Mouse (Mus musculus) R1 (cell line): ENCODE results near the gene 2900011O08Rik.
"Not testable (repeated sequence)": the region's sequence is repeated elsewhere in the genome, so short reads cannot be mapped to it uniquely, and the experiment has no call there.

ENCODE experiments used
- DNase-seq: peaks from one replicate; pipeline ENCODE4 v3.0.0-alpha.2; 2018; ENCODE audit warnings: low read depth, low spot score

2900011O08Rik gene

GRCm38 (mm10) chr16:14059869-14060268, 73.5 kb downstream of the 2900011O08Rik start:
- no peak for DNase-seq

- peak; percentile 73 for DNase-seq
These were observed 80.2 kb downstream of the 2900011O08Rik start for GRCm38 (mm10) chr16:14066571-14066970.

GRCm38 (mm10) chr16:14068701-14069100, 82.3 kb downstream of the 2900011O08Rik start:
- DNase-seq = not testable (repeated sequence)

- no peak for DNase-seq
These were observed 84.2 kb downstream of the 2900011O08Rik start for GRCm38 (mm10) chr16:14070471-14071169.

DNA sequence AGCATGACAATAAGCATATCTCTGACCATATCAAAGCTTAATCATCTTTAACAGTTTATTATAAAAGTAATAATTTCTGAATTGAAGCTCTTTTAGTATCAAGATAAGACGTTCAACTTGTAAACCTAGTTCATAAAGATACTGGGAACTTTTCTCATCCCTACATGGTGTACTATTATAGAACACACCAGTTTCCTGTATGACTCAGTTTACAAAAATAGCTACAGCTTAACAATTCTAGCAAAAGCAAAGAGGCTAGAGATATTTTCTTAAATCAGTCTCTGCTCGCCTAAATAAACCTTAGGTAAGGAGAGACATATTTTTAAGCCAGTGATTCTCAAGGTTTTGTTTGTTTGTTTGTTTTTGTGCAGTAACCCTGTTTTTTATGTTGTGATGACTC, 96.5 kb downstream of the 2900011O08Rik start:
- no peak for DNase-seq

DNA sequence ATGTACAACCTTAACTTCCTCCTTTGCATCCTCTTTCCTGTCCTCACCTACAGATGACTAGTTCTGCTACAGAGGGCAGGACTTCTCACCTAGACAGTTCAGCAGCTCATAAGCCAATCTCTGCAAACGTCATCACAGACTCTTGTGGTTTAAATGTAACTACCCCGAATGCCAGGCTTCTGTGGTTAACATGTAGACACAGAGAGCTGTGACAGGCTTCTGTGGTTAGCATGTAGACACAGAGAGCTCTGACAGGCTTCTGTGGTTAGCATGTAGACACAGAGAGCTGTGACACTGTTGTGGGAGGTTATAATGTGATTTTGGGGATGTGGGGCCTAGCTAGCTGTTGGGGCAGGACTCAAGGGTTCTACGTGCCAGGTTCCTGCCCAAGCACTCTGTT, 101.8 kb downstream of the 2900011O08Rik start:
- DNase-seq = no peak

DNA sequence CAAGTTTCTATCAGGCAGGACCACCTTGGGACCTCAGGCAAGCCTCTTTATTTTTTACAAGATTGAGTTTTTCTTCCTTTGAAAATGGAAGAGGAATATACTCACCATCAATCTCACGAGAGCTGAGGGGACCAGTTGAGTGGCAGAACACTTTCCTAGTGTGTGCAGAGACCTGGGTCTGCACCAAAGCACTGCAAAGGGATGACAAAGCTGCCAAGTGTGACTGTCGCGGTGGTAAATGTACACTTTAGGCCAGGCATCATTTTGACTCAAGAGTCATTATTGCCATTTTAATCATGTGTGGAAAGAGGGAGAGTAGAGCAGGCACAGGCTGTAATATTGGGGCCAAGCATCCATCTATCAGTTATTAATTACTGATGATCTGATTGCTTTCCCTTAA, 102.9 kb downstream of the 2900011O08Rik start:
- no peak for DNase-seq

GRCm38 (mm10) chr16:14091771-14092170, 105.4 kb downstream of the 2900011O08Rik start:
- DNase-seq = no peak

- DNase-seq = no peak
These were observed 119.5 kb downstream of the 2900011O08Rik start for GRCm38 (mm10) chr16:14105891-14106290.

- DNase-seq = no peak
These were observed 123.3 kb downstream of the 2900011O08Rik start for GRCm38 (mm10) chr16:14109651-14110230.

DNA sequence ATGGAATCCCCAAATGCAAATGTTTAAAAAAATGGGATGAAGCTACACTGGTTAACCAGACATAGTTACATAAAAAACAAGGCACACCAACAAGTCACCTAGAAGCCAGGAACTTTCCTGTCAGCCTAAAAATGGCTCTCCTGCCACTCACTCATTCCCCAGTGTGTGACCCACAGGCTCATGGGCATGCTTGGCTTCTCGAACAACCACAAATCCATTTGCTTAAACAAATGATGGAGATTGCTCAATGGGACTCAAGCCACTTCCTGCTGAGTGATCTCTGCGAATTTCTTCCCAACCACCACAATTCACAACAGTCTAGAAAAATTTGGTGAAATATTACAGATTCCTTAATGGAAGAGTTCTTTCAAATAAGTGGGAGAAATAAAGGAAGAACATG, 124.5 kb downstream of the 2900011O08Rik start:
- DNase-seq = no peak

- no peak for DNase-seq
These were observed 125.7 kb downstream of the 2900011O08Rik start for GRCm38 (mm10) chr16:14112133-14112532.

DNA sequence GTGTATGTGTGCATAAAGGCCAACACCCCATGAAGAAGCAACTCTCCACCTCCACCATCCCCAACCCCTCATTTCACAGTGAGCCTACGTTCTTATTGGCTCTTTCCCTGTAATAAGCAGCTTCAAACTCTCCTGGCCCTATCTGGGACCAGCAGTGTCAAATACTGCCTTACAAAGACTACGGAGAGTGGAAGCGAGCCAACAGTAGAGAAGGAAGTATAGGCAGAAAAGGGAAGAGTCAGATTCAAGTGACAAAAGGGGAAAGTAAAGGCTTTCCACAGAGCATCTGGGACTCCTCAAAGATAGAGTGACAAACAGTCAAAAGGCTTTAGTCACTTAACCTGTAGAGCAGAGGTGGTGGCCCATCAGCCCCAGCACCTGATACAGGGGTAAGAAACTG, 126.3 kb downstream of the 2900011O08Rik start:
- DNase-seq = no peak

- no peak for DNase-seq
These were observed 130.9 kb downstream of the 2900011O08Rik start for GRCm38 (mm10) chr16:14117299-14117698.

GRCm38 (mm10) chr16:14120941-14121340, 134.5 kb downstream of the 2900011O08Rik start:
- DNase-seq = no peak

- DNase-seq = no peak
These were observed 135.2 kb downstream of the 2900011O08Rik start for GRCm38 (mm10) chr16:14121563-14121962.

DNA sequence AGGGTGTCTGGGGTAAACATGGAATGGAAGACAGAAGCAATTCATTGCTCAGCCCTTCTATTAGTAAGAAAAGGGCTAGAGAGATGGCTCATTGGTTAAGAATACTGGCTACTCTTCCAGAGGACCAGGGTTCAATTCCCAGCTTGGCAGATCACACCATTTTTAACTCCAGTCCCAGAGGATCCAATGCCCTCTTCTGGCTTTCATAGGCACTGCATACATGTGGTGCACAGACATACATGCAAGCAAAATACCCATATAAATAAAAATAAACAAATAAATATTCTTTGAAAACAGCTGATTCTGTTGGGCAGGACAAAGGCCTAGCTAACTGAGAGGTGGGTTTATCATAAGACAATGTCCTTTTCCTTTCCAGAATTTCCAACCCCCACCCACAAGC, 136.2 kb downstream of the 2900011O08Rik start:
- DNase-seq = peak; percentile 36

DNA sequence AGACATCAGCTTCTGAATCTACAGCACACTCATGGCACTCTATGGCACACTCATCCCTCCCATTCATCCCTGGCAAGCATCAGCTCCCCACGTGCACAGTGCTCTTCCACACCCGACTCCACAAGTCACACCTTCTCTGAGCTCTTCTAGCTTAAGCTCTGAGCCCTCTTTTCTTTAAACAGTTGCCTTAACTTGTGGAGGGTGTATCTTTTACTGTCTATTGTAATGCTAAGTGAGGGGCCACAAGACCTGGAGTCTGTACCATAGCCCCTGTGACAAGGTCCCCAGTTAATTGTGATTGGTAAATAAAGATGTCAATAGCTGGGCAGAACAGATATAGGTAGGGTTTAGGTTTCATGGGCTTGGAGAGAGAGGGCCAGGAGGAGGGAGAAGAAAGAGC, 137.5 kb downstream of the 2900011O08Rik start:
- DNase-seq = peak; percentile 77

DNA sequence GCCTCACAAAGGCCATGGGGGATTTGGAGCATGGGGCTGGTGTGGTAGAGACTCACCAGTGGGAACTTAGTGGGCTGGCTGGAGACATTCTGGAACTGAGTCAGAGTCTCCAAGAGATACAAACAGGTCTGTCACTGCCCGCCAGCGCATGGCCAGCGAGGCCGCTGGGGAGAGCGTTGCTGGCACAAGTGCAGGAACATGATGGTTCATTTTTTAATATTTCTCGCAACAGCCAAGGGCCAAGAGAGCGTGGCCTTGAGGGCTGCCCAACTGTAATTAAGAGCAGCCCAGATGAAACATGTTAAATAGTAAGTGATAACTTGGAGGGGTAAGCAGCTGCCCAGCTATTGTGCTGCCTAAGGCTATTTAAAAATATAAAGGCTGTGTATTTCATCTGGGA, 138.3 kb downstream of the 2900011O08Rik start:
- no peak for DNase-seq

- no peak for DNase-seq
These were observed 138.8 kb downstream of the 2900011O08Rik start for GRCm38 (mm10) chr16:14125253-14125652.

DNA sequence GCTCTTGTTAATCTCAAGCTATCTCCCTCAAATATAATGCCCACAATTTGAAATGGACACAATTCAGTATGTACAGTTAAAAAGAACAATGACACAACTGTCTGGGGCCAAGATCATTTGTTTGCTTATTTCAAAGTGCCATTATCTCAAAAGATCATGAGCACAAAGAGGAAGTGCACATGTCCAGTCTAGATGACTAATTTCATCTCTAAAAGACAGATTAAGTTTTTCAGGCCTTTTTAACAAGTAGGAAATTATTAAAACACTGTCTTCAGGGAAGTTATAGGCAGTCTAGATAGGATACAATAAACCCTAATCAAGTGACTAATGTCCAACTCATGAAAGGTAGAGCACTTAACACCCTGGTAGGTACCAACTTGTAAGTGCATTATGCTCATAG, 142.6 kb downstream of the 2900011O08Rik start:
- no peak for DNase-seq

DNA sequence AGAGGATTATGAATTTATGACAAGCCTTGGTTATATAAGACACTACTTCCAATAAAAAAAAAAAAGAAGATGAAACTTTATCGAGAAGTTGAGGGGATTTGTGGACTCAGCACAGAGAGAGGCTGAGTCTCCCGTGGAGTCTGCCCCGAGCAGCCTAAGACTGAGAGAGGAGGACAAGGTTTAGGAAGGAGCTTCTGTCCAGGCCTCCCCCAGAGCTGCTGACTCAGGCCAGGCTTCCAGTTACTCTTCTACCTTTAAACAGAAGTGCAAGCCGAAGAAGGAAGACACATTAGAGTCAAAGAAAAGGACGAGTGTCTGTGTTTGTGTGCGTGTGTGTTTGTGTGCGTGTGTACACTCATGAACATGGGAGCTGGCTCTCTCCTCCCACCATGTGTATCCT, 144.4 kb downstream of the 2900011O08Rik start:
- DNase-seq = no peak

DNA sequence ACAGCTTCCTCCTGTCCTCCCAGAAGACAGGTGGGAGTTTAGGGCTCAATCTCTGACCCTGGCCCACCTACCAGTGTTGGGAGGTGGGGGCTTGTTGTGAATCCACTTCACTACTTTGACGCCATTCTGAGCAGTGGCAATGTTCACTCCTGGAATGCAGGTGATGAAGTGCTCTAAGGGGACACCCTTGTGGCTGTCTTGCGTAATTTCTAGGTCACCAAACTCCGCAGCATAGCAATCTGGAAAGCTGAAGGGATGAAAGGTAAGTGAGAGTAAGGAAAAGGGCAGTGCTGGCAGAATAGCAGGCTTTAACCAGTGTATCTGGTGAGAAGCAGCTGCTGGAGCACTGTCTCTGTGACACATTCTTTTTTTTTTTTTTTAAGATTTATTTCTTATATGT, 145.0 kb downstream of the 2900011O08Rik start:
- DNase-seq = peak; percentile 52
